In genomic region chr5:136555703-136556102, GRCm38 (mm10) we compare ENCODE assay signal across 8 mouse cellular contexts. TPM values are rescaled to one million over a fixed set of nuclear protein-coding genes. Genes with fewer than 3 reads are reported as not detected.
DNase-seq lines count a peak whose midpoint lies in the region; ATAC-seq lines count a peak whose summit lies in the region.

No protein-coding gene starts in this region.

- H3K4me3 ChIP-seq in forebrain, embryonic 14.5 days (ENCODE audit: low read depth, low read length) = no peak overlapping the region
- H3K4me3 ChIP-seq in intestine, embryonic 14.5 days (ENCODE audit: low read depth, low read length) = no peak overlapping the region
- no peak overlapping the region for H3K4me3 ChIP-seq in stomach, embryonic 14.5 days (ENCODE audit: low read depth, low read length)

- H3K4me1 ChIP-seq in forebrain, embryonic 14.5 days (ENCODE audit: control insufficient read depth, insufficient read depth, low read length) = peaks cover 21% of the 10 kb centered on the region
- H3K4me1 ChIP-seq in intestine, embryonic 14.5 days (replicated peaks; ENCODE audit: control insufficient read depth, insufficient read depth, low read length) = peaks cover 47% of the 10 kb centered on the region
- H3K4me1 ChIP-seq in stomach, embryonic 14.5 days (ENCODE audit: control insufficient read depth, insufficient read depth, low read length) = peaks cover 35% of the 10 kb centered on the region; the same call in 1 of the 2 replicates

- WGBS in forebrain, embryonic 14.5 days = 33% methylated on average over 5 of the region's 5 CpGs
- WGBS in intestine, embryonic 14.5 days = 11% methylated on average over 5 of the region's 5 CpGs
- 23% methylated on average over 5 of the region's 5 CpGs for WGBS in stomach, embryonic 14.5 days

- H3K9me3 ChIP-seq in forebrain, embryonic 14.5 days (replicated peaks; ENCODE audit: control insufficient read depth, low read length) = no peaks in the 10 kb centered on the region
- H3K9me3 ChIP-seq in intestine, embryonic 14.5 days (ENCODE audit: control insufficient read depth, low read length) = no peaks in the 10 kb centered on the region
- no peaks in the 10 kb centered on the region for H3K9me3 ChIP-seq in stomach, embryonic 14.5 days (ENCODE audit: control insufficient read depth, low read depth, low read length)

- H3K36me3 ChIP-seq in forebrain, embryonic 14.5 days (ENCODE audit: control insufficient read depth, insufficient read depth, low read length) = no peaks in the 10 kb centered on the region
- H3K36me3 ChIP-seq in intestine, embryonic 14.5 days (ENCODE audit: control insufficient read depth, insufficient read depth, low read length) = no peaks in the 10 kb centered on the region
- H3K36me3 ChIP-seq in stomach, embryonic 14.5 days (ENCODE audit: control insufficient read depth, insufficient read depth, low read length) = no peaks in the 10 kb centered on the region; the same call in 1 of the 2 replicates

- H3K4me2 ChIP-seq in forebrain, embryonic 14.5 days (ENCODE audit: low read length) = no peak overlapping the region
- 0 out of 2 replicates have a peak overlapping the region, but pooled peaks have one; percentile 4 for H3K4me2 ChIP-seq in intestine, embryonic 14.5 days (ENCODE audit: low read length)
- H3K4me2 ChIP-seq in stomach, embryonic 14.5 days (replicated peaks; ENCODE audit: low read depth, low read length) = no peak overlapping the region

- H3K27me3 ChIP-seq in forebrain, embryonic 14.5 days (replicated peaks; ENCODE audit: control insufficient read depth, insufficient read depth, low read length) = no peaks in the 10 kb centered on the region
- no peaks in the 10 kb centered on the region for H3K27me3 ChIP-seq in intestine, embryonic 14.5 days (replicated peaks; ENCODE audit: control insufficient read depth, insufficient read depth, low read length)
- no peaks in the 10 kb centered on the region for H3K27me3 ChIP-seq in stomach, embryonic 14.5 days (ENCODE audit: control insufficient read depth, insufficient read depth, low read length)

- no peak overlapping the region for H3K9ac ChIP-seq in forebrain, embryonic 14.5 days (ENCODE audit: low read length)
- H3K9ac ChIP-seq in intestine, embryonic 14.5 days (ENCODE audit: low read length) = no peak overlapping the region
- H3K9ac ChIP-seq in stomach, embryonic 14.5 days (replicated peaks; ENCODE audit: low read depth, low read length) = no peak overlapping the region

- DNase-seq in cerebellum, adult 11 months = peak; percentile 50
- no peak for DNase-seq in cerebellum, adult 9-10 months
- DNase-seq in right cerebral cortex, adult 18-20 months = peak; percentile 38
- DNase-seq in right cerebral cortex, postnatal 25 days = no peak
- peak; percentile 71 for DNase-seq in forebrain, embryonic 14.5 days (ENCODE audit: low spot score)
- DNase-seq in intestine, embryonic 14.5 days (ENCODE audit: low spot score) = peak; percentile 73
- DNase-seq in lung, adult 18-20 months = peak; percentile 81 to 85

- no peak overlapping the region for H3K27ac ChIP-seq in forebrain, embryonic 14.5 days (ENCODE audit: low read depth, low read length)
- H3K27ac ChIP-seq in intestine, embryonic 14.5 days (ENCODE audit: low read depth) = no peak overlapping the region; the same call in 1 of the 2 replicates
- H3K27ac ChIP-seq in stomach, embryonic 14.5 days (ENCODE audit: low read length) = peak overlapping the region; percentile 7; the same call in 1 of the 2 replicates

- no peak for ATAC-seq in forebrain, embryonic 14.5 days
- ATAC-seq in intestine, embryonic 14.5 days (replicated peaks; ENCODE audit: low FRiP score, low TSS enrichment, low read depth) = no peak
- no peak; the same call in 1 of the 2 replicates for ATAC-seq in stomach, embryonic 14.5 days (ENCODE audit: insufficient number of reproducible peaks, insufficient read depth, low FRiP score, low read depth)

RNA-seq across cellular contexts. Expression of gene Cux1, which starts 11.6 kb away (rescaled TPM):
- 89.6 and 115 TPM in 2 replicates for polyA plus RNA-seq in forebrain, embryonic 14.5 days (2014; fragmentation: Nextera tagmentation; extraction: Ambion mirVana)
- polyA plus RNA-seq in intestine, embryonic 14.5 days (2014; fragmentation: Nextera tagmentation; extraction: Ambion mirVana) = 72.7 and 77.8 TPM in 2 replicates
- 92.8 and 93.1 TPM in 2 replicates for polyA plus RNA-seq in stomach, embryonic 14.5 days (2014; fragmentation: Nextera tagmentation; extraction: Ambion mirVana)

Comparison
In these comparisons a context has a peak if more than half of its experiments do, and no peak if none do; other contexts are left out.
1. DNase-seq: peak in cerebellum, adult 11 months (single experiment), right cerebral cortex, adult 18-20 months (single experiment), forebrain, embryonic 14.5 days (single experiment), intestine, embryonic 14.5 days (single experiment) and lung, adult 18-20 months (2 of 2); none in cerebellum, adult 9-10 months (single experiment) and right cerebral cortex, postnatal 25 days (single experiment).